Mouse (Mus musculus) left cerebral cortex, postnatal 25 days (tissue): ENCODE measurements around the gene Drd5. TPM values are rescaled to one million over a fixed set of nuclear protein-coding genes. Genes with fewer than 3 reads are reported as not detected.

Experiments
- DNase-seq, 2 experiments: peaks; one replicate each; pipeline ENCODE4 v3.0.0; 2022; ENCODE audit warnings: low spot score in 2 of 2, mixed read lengths in 1 of 2
- intact Hi-C: fragments of 180-260 bp; cut with DNase I; formaldehyde crosslinking; loops from one replicate; pipeline ENCODE4 v1.15.1; 2025
- total RNA-seq, 2 experiments: library from RNA; stranded (reverse); gene quantifications; 2 replicates each; pipeline ENCODE4 v1.2.3; 2021

The Drd5 gene
- total RNA-seq, 2 experiments from 2014 or later = 1.3 to 1.6 TPM

GRCm38 (mm10) chr5:38346646-38347432 is 27.7 kb downstream of the Drd5 start:
- DNase-seq = no peak
- intact Hi-C loops = no loop called here

GRCm38 (mm10) chr5:38350351-38350929 is 31.3 kb downstream of the Drd5 start:
- DNase-seq = no peak
- intact Hi-C loops = no loop called here

DNA sequence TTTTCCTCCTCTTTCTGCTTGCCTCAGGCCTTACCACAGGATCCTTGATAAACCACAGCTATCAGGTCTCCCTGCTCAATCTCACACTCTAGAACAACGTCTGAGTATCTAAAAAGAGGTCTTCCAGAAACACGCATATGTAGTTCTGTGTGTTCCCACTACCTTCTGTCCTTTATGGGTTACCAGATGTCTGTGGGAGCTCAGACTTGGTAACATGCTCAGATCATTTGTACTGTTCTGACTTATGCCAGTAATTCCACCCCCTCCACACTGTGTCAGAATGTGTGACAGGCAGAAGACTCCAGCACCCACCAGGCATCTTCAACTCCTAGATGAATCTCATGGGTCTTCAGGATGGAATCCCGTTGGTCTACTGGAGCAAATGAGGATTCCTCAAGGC is 37.8 kb downstream of the Drd5 start:
- intact Hi-C loops = loop anchor here (1.0 kb wide), 2 partner anchors 15 to 83 kb away; no protein-coding TSS in a partner anchor
- peak in 1 of 2 experiments; percentile 77 for DNase-seq

GRCm38 (mm10) chr5:38359716-38360115 is 40.5 kb downstream of the Drd5 start:
- DNase-seq = peak in 1 of 2 experiments; percentile 19
- intact Hi-C loops = no loop called here

GRCm38 (mm10) chr5:38364396-38364795 is 45.2 kb downstream of the Drd5 start:
- intact Hi-C loops = no loop called here
- peak; percentile 55 to 90 for DNase-seq

DNA sequence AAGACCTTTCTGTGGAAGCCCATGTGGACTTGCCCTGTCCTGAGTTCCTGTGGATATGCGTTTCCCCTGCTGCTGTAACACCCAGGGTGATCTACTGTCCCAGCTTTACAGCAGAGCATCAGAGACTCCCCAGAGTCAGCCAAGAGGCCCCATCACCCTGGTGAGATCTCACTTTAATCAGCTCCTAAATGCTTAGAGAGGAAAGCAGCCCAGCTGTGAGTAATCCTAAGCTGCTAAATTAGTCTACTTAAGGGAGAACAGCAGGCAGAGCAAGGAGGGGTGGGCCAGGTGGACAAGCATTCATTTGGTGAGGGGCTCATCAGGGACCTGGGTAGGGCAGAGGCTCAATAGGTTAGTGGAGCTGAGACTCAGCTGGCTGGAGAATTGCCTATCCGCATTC is 46.4 kb downstream of the Drd5 start:
- intact Hi-C loops = no loop called here
- DNase-seq = peak in 1 of 2 experiments; percentile 21

GRCm38 (mm10) chr5:38366650-38367470 is 47.7 kb downstream of the Drd5 start:
- intact Hi-C loops = no loop called here
- peak in 1 of 2 experiments; percentile 38 for DNase-seq

DNA sequence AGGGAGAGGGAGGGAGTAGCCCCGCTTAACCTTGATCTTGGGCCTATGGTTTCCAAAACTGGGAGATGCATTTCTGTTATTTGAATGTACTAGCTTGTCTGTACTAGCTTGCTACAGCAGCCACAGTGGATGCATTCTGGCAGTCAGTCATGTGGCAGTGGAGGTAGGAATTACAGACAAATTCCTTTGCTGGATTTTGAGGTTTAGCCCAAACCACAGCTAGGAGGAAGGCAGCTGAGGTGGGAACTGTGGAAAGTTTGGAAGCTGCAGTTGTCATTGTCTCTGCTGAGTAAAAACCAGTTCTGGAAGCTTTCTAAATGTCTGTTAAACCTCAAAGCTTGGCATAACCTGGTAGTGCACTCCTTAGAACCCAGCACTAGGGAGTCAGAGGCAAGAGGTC is 52.1 kb downstream of the Drd5 start:
- intact Hi-C loops = loop anchor here (5.0 kb wide), 1 partner anchor 56 kb away; no protein-coding TSS in a partner anchor

More for the DNA sequence above, 52.1 kb downstream of the Drd5 start:
- no peak for DNase-seq

Other genes starting within 250 kb of the Drd5 start
- gene Nsg1, start 159.5 kb upstream of the Drd5 start, total RNA-seq = 100 to 1,000 TPM; 449 to 509 TPM
- 10 to 100 TPM; 16.0 to 22.7 TPM for gene Zbtb49, start 98.9 kb upstream of the Drd5 start, total RNA-seq
- 10 to 100 TPM; 11.0 to 11.9 TPM for gene Lyar, start 98.9 kb upstream of the Drd5 start, total RNA-seq
- 10 to 100 TPM; 35.8 to 37.4 TPM for gene Tmem128, start 59.2 kb upstream of the Drd5 start, total RNA-seq
- gene Otop1, start 43.4 kb upstream of the Drd5 start, total RNA-seq = not detected
- 1 to 10 TPM; 1.1 to 1.2 TPM for gene Slc2a9, start 183.8 kb downstream of the Drd5 start, total RNA-seq
- gene Wdr1, start 243.9 kb downstream of the Drd5 start, total RNA-seq = 100 to 1,000 TPM; 155 TPM